Mouse (Mus musculus): Measurements from ENCODE around the gene 4930578G10Rik. TPM values are rescaled to one million over a fixed set of nuclear protein-coding genes. Genes with fewer than 3 reads are reported as not detected.

4930578G10Rik gene
- polyA plus RNA-seq (2014; fragmentation: Illumina TruSeq; extraction: RNeasy Lipid Tissue Mini Kit (QIAGEN cat#74804); ENCODE audit: low read depth, low replicate concordance) = not detected

DNA sequence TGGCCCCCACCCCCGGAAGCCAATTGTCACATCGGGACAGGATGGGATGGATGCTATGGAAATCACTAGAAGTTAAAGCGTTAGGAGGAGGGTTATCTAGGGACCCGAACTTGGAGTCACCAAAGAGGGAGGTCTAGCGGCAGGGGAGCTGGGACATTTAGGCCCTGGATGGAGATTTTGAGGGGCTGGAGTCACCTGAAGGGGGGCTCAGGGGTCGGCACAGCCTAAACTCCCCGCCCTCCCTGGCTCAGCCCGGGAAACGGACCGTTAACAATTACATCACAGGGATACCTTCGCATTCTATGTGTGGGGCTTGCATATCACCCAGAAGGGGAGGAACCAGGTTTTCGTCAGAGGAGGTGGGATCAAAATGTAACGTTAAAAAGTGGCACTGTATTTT lies at the start of gene 4930578G10Rik:
Gene 4930578G10Rik, plus strand, starts transcription at position 301 of the 400 bp plus-strand sequence.

DNA sequence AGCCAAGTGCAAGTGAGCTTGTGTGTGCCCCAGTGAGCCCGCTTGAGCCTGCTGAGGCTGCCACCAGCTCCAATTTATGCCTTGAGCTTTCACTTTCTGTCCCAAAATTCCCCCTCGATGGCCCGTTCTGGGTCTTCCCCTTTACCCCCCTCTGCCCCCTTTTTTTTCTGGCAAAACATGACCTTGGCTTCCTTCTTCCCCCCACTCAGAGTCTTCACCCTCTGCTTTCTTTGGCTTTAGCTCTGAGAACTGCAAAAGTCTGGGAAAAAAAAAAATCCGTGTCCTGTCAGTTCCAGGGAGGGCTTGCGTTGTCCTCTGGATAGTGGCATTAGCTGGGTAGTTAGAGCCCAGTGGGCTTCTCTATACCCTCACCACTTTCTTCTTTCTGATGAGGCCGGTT lies 21.1 kb downstream of the 4930578G10Rik start, which contains the start of gene Ccl19:
Gene Ccl19, minus strand, starts transcription at position 101 of the 400 bp plus-strand sequence.

DNA sequence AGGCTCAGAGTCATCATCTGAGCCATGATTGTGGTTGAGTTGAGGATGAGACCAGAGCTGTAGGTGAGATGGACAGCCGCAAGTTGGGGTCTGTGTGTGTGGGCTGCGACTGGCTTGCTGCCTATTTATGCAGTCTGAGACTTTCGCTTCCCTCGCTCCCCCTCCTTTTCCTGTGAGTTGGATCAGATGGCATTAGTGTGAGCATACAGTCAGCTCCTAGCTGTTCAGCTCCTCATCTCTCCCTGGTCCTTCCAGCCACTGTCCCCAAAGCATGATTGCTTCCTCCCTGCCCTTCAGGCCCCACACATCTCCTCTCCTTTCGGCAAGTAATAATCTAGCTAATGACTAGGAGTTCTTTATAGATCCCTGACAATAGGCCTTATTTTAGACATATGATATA lies 38.5 kb downstream of the 4930578G10Rik start, which contains the start of gene Ccl21a:
Gene Ccl21a, minus strand, starts transcription at position 101 of the 400 bp plus-strand sequence.

DNA sequence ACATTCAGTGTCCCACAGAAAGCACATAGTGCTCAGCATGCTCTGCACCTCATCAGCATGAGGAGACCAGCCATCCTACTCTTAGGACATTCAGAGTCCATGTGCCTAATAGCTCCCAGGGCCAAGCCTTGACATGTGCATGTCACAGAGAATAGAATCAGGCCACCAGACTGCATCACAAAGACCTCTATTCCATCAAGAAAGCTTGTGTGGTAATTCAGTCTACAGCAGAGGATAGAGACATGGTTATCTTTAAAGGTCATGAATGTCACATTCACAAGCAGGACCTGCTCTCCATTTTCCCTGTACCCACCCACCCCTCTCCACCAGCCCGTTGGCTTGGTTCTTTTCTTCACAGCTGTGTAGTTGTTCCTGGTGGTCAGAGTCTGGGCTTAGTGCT lies 118.4 kb downstream of the 4930578G10Rik start, which contains the start of gene Fam205a1:
Gene Fam205a1, minus strand, starts transcription at position 101 of the 400 bp plus-strand sequence.

DNA sequence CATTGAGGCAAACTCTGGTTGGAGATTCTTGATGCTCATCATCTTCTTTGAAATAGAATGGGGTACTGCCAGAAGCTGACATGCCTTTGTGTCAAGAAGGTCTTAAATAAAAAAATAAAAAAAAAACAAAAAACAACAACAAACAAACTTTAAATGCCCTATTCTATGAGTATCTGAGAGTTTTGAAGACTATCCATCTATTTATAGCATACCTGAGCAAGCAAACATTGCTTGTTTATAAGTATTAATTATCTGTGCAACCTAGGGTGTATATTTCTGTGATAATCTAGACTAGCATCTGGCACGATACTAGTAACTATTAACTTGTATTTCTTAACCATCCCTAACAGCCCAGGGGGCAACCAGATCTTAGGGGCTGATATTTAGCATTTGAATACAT lies 121.3 kb downstream of the 4930578G10Rik start, which contains the start of gene Gm12394:
Gene Gm12394, minus strand, starts transcription at position 101 of the 400 bp plus-strand sequence.

DNA sequence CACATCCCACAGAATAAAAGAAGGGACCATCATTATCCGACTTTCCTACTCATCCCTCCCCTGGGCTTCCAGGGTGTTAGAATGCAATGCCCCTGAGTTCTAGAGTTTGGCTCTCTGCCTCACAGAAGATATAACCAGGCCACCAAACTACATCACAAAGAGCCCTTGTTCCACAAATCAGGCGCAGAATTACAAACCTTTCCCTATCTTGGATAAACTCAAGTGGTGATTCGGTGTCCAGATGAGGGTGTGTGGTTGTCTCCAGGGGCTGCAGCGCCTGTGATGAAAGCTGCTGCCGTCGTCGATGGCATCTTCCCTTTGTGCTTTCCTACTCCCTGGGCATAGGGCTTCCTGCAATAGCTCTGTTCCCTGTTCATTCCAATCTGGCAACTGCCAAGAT lies 138.8 kb downstream of the 4930578G10Rik start, which contains the start of gene Fam205c:
Gene Fam205c, minus strand, starts transcription at position 101 of the 400 bp plus-strand sequence.

Other genes starting within 250 kb of the 4930578G10Rik start
- not detected for gene Fam205a2, start 207.4 kb upstream of the 4930578G10Rik start, polyA plus RNA-seq (2014; fragmentation: Illumina TruSeq; extraction: RNeasy Lipid Tissue Mini Kit (QIAGEN cat#74804); ENCODE audit: low read depth, low replicate concordance)
- gene Gm10591, start 123.3 kb upstream of the 4930578G10Rik start, polyA plus RNA-seq (2014; fragmentation: Illumina TruSeq; extraction: RNeasy Lipid Tissue Mini Kit (QIAGEN cat#74804); ENCODE audit: low read depth, low replicate concordance) = not detected
- gene Gm2564, start 105.8 kb upstream of the 4930578G10Rik start, polyA plus RNA-seq (2014; fragmentation: Illumina TruSeq; extraction: RNeasy Lipid Tissue Mini Kit (QIAGEN cat#74804); ENCODE audit: low read depth, low replicate concordance) = not detected
- gene Ccl27b, start 80.3 kb upstream of the 4930578G10Rik start, polyA plus RNA-seq (2014; fragmentation: Illumina TruSeq; extraction: RNeasy Lipid Tissue Mini Kit (QIAGEN cat#74804); ENCODE audit: low read depth, low replicate concordance) = not detected
- gene Il11ra2, start 73.7 kb upstream of the 4930578G10Rik start, polyA plus RNA-seq (2014; fragmentation: Illumina TruSeq; extraction: RNeasy Lipid Tissue Mini Kit (QIAGEN cat#74804); ENCODE audit: low read depth, low replicate concordance) = not detected
- gene Ccl19, start 21.0 kb downstream of the 4930578G10Rik start, polyA plus RNA-seq (2014; fragmentation: Illumina TruSeq; extraction: RNeasy Lipid Tissue Mini Kit (QIAGEN cat#74804); ENCODE audit: low read depth, low replicate concordance) = not detected
- gene Ccl21a, start 38.4 kb downstream of the 4930578G10Rik start, polyA plus RNA-seq (2014; fragmentation: Illumina TruSeq; extraction: RNeasy Lipid Tissue Mini Kit (QIAGEN cat#74804); ENCODE audit: low read depth, low replicate concordance) = not detected
- not detected for gene Fam205a1, start 118.3 kb downstream of the 4930578G10Rik start, polyA plus RNA-seq (2014; fragmentation: Illumina TruSeq; extraction: RNeasy Lipid Tissue Mini Kit (QIAGEN cat#74804); ENCODE audit: low read depth, low replicate concordance)
- gene Gm12394, start 121.2 kb downstream of the 4930578G10Rik start, polyA plus RNA-seq (2014; fragmentation: Illumina TruSeq; extraction: RNeasy Lipid Tissue Mini Kit (QIAGEN cat#74804); ENCODE audit: low read depth, low replicate concordance) = not detected
- gene Fam205c, start 138.7 kb downstream of the 4930578G10Rik start, polyA plus RNA-seq (2014; fragmentation: Illumina TruSeq; extraction: RNeasy Lipid Tissue Mini Kit (QIAGEN cat#74804); ENCODE audit: low read depth, low replicate concordance) = not detected
- 0.28 TPM for gene Phf24, start 181.1 kb downstream of the 4930578G10Rik start, polyA plus RNA-seq (2014; fragmentation: Illumina TruSeq; extraction: RNeasy Lipid Tissue Mini Kit (QIAGEN cat#74804); ENCODE audit: low read depth, low replicate concordance)
- 0.49 TPM for gene Dnajb5, start 214.3 kb downstream of the 4930578G10Rik start, polyA plus RNA-seq (2014; fragmentation: Illumina TruSeq; extraction: RNeasy Lipid Tissue Mini Kit (QIAGEN cat#74804); ENCODE audit: low read depth, low replicate concordance)
- gene 1700022I11Rik, start 234.1 kb downstream of the 4930578G10Rik start, polyA plus RNA-seq (2014; fragmentation: Illumina TruSeq; extraction: RNeasy Lipid Tissue Mini Kit (QIAGEN cat#74804); ENCODE audit: low read depth, low replicate concordance) = not detected